Mouse (Mus musculus) small intestine, adult 2 months (tissue): ENCODE measurements at regions not wholly inside any gene's neighbourhood (a gene's known extent, or its start where the extent isn't known, plus 50 kb on each side); places are given as distances from the start of the nearest gene placed in this dataset.

Source experiments
- CTCF ChIP-seq: fragments of 200-500 bp; IDR thresholded peaks from 2 replicates; pipeline ENCODE4 v1.5.1; 2012; ENCODE audit warnings: low read depth, mild to moderate bottlenecking, control low read depth, inconsistent platforms, low read length, moderate library complexity, mixed read lengths; ENCODE audit not compliant: insufficient replicate concordance, insufficient read length; ENCODE audit errors: extremely low read depth
- POLR2A ChIP-seq: fragments of 200-500 bp; IDR thresholded peaks from 2 replicates; pipeline ENCODE4 v1.6.1; 2012; ENCODE audit warnings: low read depth, mild to moderate bottlenecking, control low read depth, inconsistent platforms, low read length, moderate library complexity

- TF ChIP-seq POLR2A = no peak
- TF ChIP-seq CTCF = no peak
Measured at GRCm38 (mm10) chr10:16438414-16438813, 1284.6 kb upstream of the Cited2 start.
